Mouse (Mus musculus): Measurements from ENCODE around the gene Bola2. TPM values are rescaled to one million over a fixed set of nuclear protein-coding genes. Genes with fewer than 3 reads are reported as not detected.

Bola2 gene
- 142 and 152 TPM in 2 replicates for polyA plus RNA-seq (2015; fragmentation: Nextera tagmentation; extraction: Ambion mirVana)

GRCm38 (mm10) chr7:126695210-126695611 lies at the start of gene Bola2:
Gene Bola2 (plus strand): TSS chr7:126695401.

GRCm38 (mm10) chr7:126649231-126650051 lies 45.8 kb upstream of the Bola2 start, which contains the start of gene Sgf29:
Gene Sgf29 (plus strand): TSS chr7:126649309.

GRCm38 (mm10) chr7:126676207-126676606 lies 19.0 kb upstream of the Bola2 start, which contains the start of gene Sult1a1:
Gene Sult1a1 (minus strand): TSS chr7:126676432.

GRCm38 (mm10) chr7:126695631-126696207 lies 518 bp downstream of the Bola2 start, which contains the start of gene Slx1b:
Gene Slx1b (minus strand): TSS chr7:126695784.

GRCm38 (mm10) chr7:126707442-126708174 lies 12.4 kb downstream of the Bola2 start, which contains the start of gene Coro1a:
Gene Coro1a (minus strand): TSS chr7:126707787.

Other genes with a start within 250 kb of the Bola2 start
- gene Atp2a1, start 232.3 kb upstream of the Bola2 start, polyA plus RNA-seq (2015; fragmentation: Nextera tagmentation; extraction: Ambion mirVana): 0.54 and 0.86 TPM in 2 replicates
- gene Sh2b1, start 220.0 kb upstream of the Bola2 start, polyA plus RNA-seq (2015; fragmentation: Nextera tagmentation; extraction: Ambion mirVana): 14.4 and 17.8 TPM in 2 replicates
- gene Tufm, start 208.0 kb upstream of the Bola2 start, polyA plus RNA-seq (2015; fragmentation: Nextera tagmentation; extraction: Ambion mirVana): 56.1 and 56.4 TPM in 2 replicates
- 25.9 and 26.0 TPM in 2 replicates for gene Atxn2l, start 192.0 kb upstream of the Bola2 start, polyA plus RNA-seq (2015; fragmentation: Nextera tagmentation; extraction: Ambion mirVana)
- gene Eif3c, start 129.0 kb upstream of the Bola2 start, polyA plus RNA-seq (2015; fragmentation: Nextera tagmentation; extraction: Ambion mirVana): 127 and 128 TPM in 2 replicates
- 8.2 and 8.4 TPM in 2 replicates for gene Apobr, start 110.5 kb upstream of the Bola2 start, polyA plus RNA-seq (2015; fragmentation: Nextera tagmentation; extraction: Ambion mirVana)
- gene Cln3, start 109.6 kb upstream of the Bola2 start, polyA plus RNA-seq (2015; fragmentation: Nextera tagmentation; extraction: Ambion mirVana): 23.1 and 32.8 TPM in 2 replicates
- gene Il27, start 100.5 kb upstream of the Bola2 start, polyA plus RNA-seq (2015; fragmentation: Nextera tagmentation; extraction: Ambion mirVana): 0.52 and 0.55 TPM in 2 replicates
- 14.0 and 15.6 TPM in 2 replicates for gene Nupr1, start 64.5 kb upstream of the Bola2 start, polyA plus RNA-seq (2015; fragmentation: Nextera tagmentation; extraction: Ambion mirVana)
- 32.5 and 37.4 TPM in 2 replicates for gene Sgf29, start 46.1 kb upstream of the Bola2 start, polyA plus RNA-seq (2015; fragmentation: Nextera tagmentation; extraction: Ambion mirVana)
- gene Sult1a1, start 19.0 kb upstream of the Bola2 start, polyA plus RNA-seq (2015; fragmentation: Nextera tagmentation; extraction: Ambion mirVana): 10.9 and 15.1 TPM in 2 replicates
- 3.1 and 4.5 TPM in 2 replicates for gene Slx1b, start 383 bp downstream of the Bola2 start, polyA plus RNA-seq (2015; fragmentation: Nextera tagmentation; extraction: Ambion mirVana)
- gene Coro1a, start 12.4 kb downstream of the Bola2 start, polyA plus RNA-seq (2015; fragmentation: Nextera tagmentation; extraction: Ambion mirVana): 226 and 316 TPM in 2 replicates
- 46.8 and 62.2 TPM in 2 replicates for gene Mapk3, start 64.2 kb downstream of the Bola2 start, polyA plus RNA-seq (2015; fragmentation: Nextera tagmentation; extraction: Ambion mirVana)
- gene Gdpd3, start 70.9 kb downstream of the Bola2 start, polyA plus RNA-seq (2015; fragmentation: Nextera tagmentation; extraction: Ambion mirVana): 4.7 and 6.9 TPM in 2 replicates
- gene Ypel3, start 81.6 kb downstream of the Bola2 start, polyA plus RNA-seq (2015; fragmentation: Nextera tagmentation; extraction: Ambion mirVana): 155 and 172 TPM in 2 replicates
- gene Tbx6, start 86.1 kb downstream of the Bola2 start, polyA plus RNA-seq (2015; fragmentation: Nextera tagmentation; extraction: Ambion mirVana): 0.81 and 1.0 TPM in 2 replicates
- 134 and 141 TPM in 2 replicates for gene Ppp4c, start 97.1 kb downstream of the Bola2 start, polyA plus RNA-seq (2015; fragmentation: Nextera tagmentation; extraction: Ambion mirVana)
- 0.16 TPM in 1 of 2 replicates, not detected in the other for gene Fam57b, start 102.3 kb downstream of the Bola2 start, polyA plus RNA-seq (2015; fragmentation: Nextera tagmentation; extraction: Ambion mirVana)
- not detected in 2 replicates for gene 4930451I11Rik, start 136.2 kb downstream of the Bola2 start, polyA plus RNA-seq (2015; fragmentation: Nextera tagmentation; extraction: Ambion mirVana)
- not detected in 2 replicates for gene Doc2a, start 152.0 kb downstream of the Bola2 start, polyA plus RNA-seq (2015; fragmentation: Nextera tagmentation; extraction: Ambion mirVana)
- 22.2 and 23.3 TPM in 2 replicates for gene Hirip3, start 166.6 kb downstream of the Bola2 start, polyA plus RNA-seq (2015; fragmentation: Nextera tagmentation; extraction: Ambion mirVana)
- gene Ino80e, start 167.0 kb downstream of the Bola2 start, polyA plus RNA-seq (2015; fragmentation: Nextera tagmentation; extraction: Ambion mirVana): 54.5 and 56.4 TPM in 2 replicates
- gene Taok2, start 189.3 kb downstream of the Bola2 start, polyA plus RNA-seq (2015; fragmentation: Nextera tagmentation; extraction: Ambion mirVana): 16.8 and 21.7 TPM in 2 replicates
- 27.2 and 31.4 TPM in 2 replicates for gene Tmem219, start 227.5 kb downstream of the Bola2 start, polyA plus RNA-seq (2015; fragmentation: Nextera tagmentation; extraction: Ambion mirVana)
- 9.0 and 9.3 TPM in 2 replicates for gene Kctd13, start 233.5 kb downstream of the Bola2 start, polyA plus RNA-seq (2015; fragmentation: Nextera tagmentation; extraction: Ambion mirVana)

Measured in spleen, postnatal 0 days (tissue).